Mouse (Mus musculus): Measurements from ENCODE around the gene Galnt2.
A peak's percentile ranks its signal among the peaks of the same experiment; 100 is the strongest.

Galnt2 gene

DNA sequence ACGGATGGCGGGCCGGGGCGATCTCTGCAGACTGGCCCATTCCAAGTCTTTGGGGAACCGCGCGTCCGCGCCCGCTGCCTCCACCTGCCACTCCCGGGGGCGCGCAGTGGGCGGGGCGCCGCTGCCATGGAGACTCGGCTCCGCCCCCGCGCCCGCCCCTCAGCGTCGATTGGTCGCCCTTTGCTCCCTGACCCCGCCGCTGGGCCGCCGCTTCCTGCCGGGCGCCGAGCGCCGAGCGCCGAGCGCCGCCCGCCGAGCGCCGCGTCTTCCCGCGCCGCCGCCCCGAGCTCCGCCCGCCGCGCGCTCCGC is at the start of gene Galnt2:
Gene Galnt2 (plus strand): TSS at position 216 of the 309 bp plus-strand sequence.
- DNase-seq (ENCODE audit: low read depth, low spot score): peak; percentile 55

DNA sequence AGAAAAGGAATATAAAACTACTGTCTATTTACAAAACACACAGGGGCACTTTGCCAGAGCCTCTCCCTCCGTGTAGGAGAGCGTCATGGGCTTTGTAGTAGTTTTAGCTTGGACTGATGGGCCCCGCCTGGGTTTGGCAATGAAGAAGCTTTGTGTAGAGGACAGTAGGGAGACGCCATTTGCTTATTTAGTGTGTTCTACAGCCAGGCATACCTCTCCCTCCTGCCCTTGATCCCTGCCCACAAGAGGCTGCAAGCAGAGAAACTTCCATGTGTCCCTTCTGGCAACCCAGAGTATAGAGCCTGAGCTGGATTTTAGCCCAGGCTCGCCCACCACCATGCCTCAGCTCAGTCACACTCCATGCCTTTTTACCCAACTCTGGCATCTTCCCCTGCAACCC is 49.4 kb upstream of the Galnt2 start:
- DNase-seq (ENCODE audit: low read depth, low spot score): no peak

DNA sequence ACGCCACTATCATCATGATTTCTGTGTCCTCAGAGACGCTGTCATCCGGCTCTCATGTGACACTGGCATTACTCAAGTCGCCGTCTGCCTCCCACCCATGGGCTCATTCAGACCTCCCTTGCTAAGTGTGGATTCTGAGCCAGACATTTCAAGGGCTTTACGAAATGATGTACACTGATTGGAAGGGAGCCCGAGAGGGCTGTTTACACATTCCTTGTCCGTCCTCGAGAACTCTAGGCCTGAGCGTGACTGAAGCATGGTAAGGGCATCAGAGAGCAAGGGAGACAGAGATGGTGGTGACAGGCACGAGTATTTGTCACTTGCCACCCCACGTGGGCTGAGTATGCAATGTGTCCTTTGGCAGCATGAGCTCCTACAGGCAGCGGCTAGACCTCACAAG is 49.0 kb upstream of the Galnt2 start:
- DNase-seq (ENCODE audit: low read depth, low spot score): no peak

DNA sequence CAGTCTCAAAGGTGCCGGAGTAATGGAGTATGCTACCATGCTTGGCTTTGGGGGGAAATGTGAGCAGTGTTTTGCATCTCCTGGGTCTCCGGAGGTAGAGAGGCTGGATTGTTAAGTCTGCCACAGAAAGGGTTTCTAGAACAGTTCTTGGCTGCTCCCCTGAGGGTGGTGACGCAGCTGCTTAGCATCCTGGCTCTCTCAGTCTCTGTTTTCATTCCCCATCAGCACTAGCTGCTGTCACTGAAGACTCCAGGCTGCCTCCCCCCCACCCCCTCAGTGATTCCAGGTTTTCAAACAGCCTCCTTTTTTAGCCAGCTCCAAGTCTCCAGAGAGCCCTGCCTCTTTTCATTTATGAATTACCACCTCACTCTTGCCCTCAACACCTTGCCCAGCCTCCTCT is 47.1 kb upstream of the Galnt2 start:
- no peak for DNase-seq (ENCODE audit: low read depth, low spot score)

DNA sequence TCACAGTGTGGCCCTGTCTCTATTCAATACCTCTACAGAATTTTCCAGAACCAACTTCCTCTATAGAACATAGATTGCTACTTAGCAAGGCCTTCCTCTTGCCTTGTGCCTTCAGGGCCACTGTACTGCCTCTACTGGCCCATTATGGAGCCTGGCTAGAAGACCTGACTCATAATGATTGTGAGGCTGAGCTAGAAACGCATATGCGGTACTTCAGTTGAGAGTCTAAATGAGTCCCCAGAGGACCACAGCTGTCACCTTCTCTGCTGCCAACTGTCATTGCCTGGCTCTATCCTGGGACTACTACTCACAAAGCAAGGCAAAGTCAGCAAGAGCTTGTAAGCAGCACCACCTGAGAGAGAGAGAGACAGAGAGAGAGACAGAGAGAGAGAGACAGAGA is 46.7 kb upstream of the Galnt2 start:
- no peak for DNase-seq (ENCODE audit: low read depth, low spot score)

DNA sequence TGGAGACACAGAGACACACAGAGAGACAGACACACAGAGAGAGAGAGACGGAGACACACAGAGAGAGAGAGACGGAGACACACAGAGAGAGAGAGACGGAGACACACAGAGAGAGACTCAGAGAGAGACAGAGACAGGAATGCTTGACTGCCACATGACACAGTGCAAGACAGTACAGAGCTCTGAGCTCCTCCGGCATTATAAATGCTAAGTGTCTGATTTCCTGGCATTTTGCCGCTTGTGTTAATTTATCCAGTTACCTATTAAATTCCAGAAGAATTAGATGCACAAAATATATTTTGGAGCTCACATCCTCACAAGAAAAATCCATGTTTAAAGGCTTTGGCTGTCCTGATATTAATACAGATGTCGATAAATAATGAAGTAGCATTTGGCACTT is 46.1 kb upstream of the Galnt2 start:
- DNase-seq (ENCODE audit: low read depth, low spot score): no peak

DNA sequence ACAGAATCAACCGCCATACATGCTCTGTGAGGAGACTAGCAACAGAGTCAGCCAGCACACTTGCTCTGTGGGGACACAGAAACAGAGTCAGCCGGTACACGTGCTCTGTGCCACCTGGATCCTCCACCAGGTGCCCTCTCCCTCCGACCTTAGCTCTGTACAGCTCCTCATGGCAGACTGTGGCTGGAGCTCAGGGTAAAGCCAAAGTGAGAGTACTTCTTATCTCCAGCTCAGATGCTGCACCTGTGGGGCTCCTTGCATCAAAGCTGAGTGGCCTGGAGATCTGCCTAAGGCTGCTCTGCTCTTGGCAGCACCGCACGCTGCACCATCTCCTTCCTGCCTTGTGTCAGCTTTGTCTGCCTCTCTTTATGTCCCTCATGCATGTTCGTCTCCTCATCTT is 40.8 kb upstream of the Galnt2 start:
- no peak for DNase-seq (ENCODE audit: low read depth, low spot score)

DNA sequence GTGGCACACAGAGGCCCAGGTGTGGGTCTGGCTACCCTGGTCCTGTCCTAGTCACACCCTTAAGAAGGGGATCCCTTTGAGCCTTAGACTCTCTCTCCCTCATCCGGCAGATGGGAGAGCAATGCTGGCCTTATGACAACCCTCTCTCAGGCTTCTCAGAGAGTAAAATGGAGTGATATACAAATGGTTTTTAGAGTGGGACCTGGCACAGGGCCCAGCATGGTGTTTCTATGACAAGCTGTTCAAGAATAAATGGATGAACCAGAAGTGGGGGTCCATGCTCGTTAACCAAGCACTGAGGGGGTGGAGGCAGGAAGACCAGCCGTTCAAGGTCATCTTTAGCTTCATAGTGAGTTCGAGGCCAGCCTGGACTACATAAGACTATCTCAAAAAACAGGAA is 38.9 kb upstream of the Galnt2 start:
- DNase-seq (ENCODE audit: low read depth, low spot score): no peak

DNA sequence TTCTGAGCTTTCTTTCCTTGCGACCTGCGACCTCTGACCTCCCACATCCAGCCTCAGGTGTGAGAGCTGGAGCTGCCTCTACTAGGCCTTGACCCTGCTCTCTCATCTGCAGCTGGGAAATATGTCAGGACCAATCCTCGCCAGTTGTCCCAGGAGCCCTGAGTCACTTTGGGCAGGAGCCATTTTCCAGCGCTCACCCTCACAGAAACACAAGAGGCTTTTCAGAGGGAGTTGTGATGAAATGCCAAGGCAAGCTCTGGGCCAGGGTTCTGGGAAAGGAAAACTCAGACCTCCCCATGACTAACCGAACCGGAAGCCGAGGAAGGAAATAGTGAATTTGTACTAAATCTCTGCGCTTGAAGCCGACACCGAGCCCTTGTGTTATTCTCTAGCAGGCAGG is 38.2 kb upstream of the Galnt2 start:
- DNase-seq (ENCODE audit: low read depth, low spot score): no peak

DNA sequence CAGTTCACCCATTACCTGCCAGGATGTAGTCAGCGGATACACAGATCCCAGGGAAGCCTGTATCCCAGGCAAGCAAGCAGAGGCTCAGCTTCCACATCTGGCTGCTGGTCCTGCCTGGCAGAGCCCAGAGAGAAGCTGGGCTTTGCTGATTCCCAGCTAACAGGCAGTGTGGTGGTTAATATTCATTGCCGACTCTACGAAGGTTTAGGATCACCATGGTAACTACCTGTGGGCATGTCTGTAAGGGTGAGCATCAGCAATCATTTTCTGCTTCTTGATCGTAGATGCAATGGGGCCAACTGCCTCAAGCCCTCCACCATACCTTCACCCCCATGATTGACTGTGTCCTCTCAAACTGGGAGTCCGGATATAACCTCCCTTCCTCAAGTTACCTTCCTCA is 37.2 kb upstream of the Galnt2 start:
- no peak for DNase-seq (ENCODE audit: low read depth, low spot score)

DNA sequence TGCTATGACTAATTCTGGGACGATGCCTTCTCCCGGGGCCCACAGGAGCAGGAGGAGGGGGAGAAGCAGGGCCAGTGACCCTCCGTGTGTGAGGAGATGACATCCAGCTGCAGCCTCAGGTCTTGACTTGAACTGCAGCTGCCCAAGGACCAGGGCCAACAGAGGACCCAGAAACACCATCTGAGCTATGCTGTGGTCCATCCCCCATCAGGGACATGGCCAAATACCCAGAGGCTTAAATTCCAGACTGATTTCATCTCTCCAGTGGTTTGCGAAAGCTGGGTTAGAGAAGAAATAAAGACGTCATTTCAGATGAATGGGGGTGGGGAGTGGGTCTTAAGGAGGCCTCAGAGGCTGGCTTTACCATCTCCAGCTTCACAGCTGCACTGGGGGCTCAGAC is 35.0 kb upstream of the Galnt2 start:
- no peak for DNase-seq (ENCODE audit: low read depth, low spot score)

DNA sequence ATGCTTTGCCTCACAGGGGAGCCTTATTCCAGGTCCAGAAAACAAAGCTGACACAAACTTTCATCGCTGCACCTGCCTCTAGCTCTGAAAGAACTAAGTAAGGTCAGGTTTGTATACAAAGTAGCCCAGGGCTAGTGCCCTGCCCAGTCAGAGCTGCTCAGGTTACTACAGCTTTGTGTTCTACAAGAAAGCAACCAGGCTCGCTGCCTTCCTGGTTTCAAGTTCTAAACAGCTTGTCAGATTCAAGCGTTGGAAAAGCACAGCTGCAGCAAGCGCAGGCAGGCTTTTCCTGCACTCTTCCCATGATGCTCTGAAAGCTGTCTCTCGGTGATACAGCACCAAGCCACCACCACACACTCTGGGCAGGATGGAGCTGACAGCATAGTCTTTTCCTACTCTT is 34.4 kb upstream of the Galnt2 start:
- no peak for DNase-seq (ENCODE audit: low read depth, low spot score)

DNA sequence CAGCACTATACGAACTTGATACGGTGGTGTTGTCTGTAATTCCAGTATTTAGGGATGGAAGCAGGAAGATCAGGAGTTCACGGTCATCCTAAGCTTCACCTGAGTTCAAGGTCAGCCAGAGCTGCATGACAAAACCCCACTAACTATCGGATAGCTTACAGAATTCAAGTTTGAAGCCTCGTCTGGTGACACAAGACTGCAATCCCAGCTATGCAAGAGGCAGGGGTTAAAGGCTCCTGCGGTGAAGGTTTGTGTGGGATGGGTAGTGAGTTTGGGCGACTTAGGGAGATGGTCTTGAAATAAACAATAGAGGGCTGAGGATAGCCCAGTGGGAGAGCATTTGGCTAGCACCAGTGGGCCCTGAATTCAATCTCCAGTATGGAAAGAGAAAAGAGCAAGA is 33.0 kb upstream of the Galnt2 start:
- no peak for DNase-seq (ENCODE audit: low read depth, low spot score)

DNA sequence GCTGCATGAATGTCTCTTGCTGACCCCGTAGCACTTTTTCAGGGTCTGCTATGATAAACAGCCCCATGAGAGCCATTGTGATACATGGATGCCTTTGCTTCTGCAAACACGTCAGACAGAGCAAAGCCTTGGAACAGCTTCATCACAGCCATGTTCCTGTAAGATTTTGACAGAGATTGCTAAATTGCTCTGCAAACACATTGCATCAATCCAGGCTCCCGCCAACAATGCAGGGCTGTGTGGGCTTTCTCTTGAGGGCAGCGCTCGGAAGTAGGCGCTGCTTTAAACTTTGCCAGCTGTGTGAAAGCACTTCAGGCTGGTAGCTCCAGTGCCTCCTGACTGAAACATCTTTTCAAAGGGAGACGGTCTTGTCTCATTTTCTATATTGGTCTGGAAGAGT is 30.8 kb upstream of the Galnt2 start:
- DNase-seq (ENCODE audit: low read depth, low spot score): no peak

DNA sequence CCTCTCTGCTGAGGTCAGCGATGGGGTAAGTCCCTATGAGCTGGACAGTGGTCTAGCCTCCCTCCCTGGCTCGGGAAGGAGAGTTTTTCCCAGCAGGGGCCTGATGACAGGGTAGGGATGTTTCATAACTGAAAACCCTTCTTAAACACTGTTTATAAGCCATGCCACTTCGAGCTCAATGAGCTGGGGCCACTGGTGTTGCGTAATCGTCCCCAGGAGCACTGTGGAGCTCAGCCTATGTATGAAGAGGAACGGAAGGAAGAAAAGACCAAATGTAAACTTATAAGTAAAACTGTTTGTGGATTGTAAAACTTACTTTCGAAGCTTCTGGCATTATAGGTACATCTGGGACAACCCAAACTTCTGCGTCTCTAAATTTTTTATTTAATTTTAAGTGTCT is 29.5 kb upstream of the Galnt2 start:
- no peak for DNase-seq (ENCODE audit: low read depth, low spot score)

DNA sequence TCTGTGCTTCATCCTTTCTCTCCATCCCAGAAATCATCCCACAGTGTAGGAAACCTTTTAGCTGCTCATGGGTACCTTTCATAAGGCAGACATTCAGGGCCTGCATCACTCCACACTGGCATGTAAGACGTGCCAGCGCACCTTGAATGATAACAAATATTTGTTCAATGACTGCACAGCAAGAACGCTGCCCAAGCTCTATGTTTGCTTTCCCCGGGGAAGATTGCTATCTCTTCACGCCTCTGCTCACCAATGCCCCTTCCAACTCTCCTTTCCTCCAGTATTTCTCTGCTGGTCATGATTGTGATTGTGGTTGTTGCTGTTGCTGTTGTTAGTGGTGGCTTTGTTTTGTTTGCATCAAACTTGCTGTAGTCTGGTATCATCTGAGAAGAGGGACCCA is 28.3 kb upstream of the Galnt2 start:
- no peak for DNase-seq (ENCODE audit: low read depth, low spot score)

DNA sequence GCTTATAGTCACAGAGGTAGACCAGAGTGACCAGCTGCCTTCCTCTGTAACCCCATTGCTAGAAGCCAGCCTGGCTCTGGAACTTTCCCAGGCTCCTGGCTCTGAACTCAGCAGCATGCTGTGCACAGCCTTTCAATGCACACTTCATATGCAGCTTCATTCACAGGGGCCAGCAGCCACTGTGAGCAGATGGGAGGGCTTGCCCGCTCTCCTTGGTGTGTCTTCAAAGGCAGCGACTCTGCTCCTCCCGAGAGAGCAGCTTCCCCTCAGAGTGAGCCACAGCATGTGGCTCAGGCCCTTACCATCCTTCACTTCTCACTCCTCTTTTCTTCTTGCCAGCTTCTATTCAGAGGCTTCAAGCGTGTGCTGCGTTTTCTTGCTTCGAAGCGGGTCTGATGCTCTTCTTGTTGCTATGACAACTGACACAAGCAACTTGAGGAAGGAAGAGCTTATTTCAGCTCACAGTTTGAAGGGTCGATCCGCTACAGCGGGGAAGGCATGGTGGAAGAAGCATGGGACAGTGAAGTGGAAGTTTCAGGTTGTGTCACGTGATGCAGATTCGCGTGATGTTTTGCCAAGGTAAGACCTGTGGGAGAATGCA is 27.1 kb upstream of the Galnt2 start:
- DNase-seq (ENCODE audit: low read depth, low spot score): no peak

DNA sequence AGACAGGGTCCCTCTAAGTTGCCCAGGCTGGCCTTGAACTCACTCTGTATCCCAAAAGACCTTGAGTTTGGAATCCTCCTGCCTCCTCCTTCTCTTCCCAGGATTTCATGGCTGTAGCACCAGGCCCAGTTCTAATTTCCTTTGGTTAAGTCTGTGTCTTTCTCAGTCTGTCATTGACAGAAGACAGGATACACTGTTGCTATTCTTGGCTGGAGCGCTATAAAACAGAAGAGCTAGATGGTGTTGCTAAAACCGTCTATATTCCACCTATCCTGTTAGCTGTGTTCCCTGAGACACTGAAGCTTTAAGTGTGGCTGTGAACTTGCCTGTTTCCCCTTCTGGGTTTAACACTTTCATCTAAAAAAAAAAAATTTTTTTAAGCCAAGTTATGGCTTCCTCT is 19.0 kb upstream of the Galnt2 start:
- no peak for DNase-seq (ENCODE audit: low read depth, low spot score)

DNA sequence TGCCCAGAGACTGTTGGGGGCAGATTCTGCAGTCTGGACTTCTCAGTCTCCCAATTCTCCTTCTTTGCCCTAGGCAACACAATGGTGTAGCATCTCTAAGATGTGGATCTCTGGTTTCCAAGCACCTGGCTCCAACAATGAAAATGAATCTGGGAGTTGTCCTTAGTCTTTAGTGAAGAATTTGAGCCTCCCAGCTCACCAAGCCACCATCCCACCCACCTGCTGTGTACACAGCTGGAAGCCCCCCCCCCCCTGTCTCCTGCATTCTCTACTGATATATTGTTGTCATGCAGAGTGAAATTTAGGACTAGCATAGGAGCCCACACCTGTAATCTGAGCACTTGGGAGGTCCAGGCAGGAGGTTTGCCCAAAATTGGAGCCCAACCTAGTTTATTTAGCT is 14.2 kb upstream of the Galnt2 start:
- no peak for DNase-seq (ENCODE audit: low read depth, low spot score)

DNA sequence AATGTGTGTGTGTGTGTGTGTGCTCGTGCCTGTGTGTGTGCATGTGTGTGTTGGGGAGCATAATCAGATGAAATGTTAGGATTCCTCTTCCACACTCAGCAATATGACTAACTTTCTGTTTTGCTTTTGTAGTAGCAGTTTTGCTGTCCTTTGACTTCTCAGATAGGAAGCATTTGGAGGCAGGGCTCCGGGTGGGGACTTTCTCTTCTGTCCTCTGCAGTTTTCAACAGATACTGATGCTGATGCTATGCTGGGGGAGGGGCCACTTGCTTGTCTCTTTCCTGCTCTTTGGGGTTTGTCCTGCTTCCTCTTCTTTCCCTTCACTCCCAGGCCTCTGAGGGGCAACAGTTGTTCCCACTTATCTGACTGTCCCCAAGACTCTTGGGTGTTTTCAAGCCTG is 1.3 kb upstream of the Galnt2 start:
- no peak for DNase-seq (ENCODE audit: low read depth, low spot score)

DNA sequence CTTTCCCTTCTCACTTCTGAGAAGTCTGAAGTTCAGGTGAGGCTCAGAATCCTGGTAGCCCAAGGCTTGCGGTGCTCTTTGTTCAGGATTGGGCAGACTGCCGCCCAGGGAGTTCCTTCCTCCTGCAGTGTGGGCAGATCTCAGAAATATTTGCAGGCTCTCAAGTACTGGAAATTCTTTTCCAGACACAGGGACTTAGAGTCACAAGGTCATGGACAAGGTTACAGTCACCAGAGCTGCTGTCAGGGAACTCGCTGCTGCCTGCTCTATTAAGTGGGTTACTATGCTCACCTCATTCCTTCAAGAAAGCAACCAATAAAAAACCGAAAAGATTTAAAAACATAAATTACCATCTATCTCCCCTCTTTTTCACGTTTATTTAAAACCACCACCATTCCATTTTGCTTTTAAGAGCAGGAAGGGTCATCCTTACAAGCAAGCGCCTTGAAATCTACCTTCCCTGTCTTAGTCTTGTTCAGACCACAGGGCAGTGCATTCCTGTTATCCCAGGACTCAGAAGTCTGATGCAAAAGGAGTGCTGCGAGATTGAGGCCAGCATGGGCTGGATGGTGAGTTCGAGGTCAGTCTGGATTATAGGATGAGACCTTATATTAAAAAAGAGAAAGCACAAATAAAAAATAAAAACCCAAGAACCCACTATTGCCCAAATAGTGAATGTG is 555 bp upstream of the Galnt2 start:
- DNase-seq (ENCODE audit: low read depth, low spot score): no peak

DNA sequence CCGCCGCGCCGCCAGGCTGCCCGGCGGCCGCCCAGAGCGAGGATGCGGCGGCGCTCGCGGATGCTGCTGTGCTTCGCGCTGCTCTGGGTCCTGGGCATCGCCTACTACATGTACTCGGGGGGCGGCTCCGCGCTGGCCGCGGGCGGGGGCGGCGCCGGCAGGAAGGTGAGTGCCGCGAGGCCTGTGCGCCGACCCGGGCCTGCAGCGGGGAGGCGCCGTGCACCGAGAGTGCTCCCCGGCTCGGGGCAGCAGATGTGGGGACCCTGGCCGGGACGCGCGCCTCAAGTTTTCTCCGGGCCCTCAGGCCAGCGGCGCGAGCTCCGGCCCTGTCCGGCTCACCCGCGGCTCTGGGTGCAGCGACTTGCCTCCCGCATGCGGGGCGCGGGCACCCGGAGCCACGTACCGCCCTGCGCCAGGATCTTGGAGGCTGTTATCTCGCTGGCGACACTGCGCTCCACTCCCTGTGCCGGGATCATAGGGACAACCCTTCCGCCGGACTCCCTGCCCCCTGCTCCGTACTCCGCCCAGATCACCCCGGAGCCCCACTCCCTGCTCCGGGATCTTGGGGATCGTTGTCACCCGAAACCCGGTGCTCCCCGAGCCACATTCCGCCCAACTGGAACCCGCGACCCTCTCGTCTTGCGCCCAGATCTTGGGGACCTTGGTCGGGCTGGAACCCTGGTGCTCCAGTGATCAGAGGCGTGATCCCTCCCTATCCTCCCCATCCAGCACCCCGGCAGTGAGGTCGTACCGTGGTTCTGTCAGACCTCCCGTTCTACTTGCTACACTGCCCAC is 491 bp downstream of the Galnt2 start:
- DNase-seq (ENCODE audit: low read depth, low spot score): peak; percentile 22

DNA sequence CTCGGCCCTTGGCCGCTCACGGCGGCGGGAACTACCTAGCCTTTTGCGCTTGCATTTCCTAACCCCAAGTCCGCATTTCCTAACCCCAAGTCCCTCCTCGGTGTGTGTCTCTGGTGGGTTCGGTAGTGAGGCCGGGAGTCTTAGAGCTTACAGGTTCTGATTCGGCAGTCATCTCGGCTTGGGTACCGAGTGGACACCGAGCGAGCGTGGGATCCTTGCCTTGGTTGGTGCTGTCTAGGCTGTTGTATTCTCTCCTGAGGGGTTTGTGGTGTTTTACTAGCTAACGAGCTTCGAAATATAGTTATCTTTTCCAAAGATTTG is 1.0 kb downstream of the Galnt2 start:
- DNase-seq (ENCODE audit: low read depth, low spot score): no peak

DNA sequence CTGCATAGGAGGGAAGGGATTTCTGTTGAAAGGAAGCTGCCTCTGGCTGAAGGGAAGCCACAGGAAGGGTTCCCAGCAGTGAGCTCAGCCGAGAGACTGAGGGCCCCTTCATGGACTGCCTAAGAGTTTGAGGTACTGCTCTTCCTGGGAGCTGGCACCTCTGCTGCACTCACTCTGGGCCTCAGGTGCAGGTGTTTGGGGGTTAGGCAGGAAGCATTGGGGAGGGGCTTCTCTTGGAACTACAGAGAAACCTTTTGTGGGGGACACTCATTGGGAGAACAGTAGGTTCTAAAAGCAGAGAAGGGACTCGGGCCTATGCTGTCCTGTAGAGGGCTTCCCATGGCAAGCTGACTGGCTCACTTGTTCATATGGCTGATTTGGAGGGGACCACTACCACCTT is 3.3 kb downstream of the Galnt2 start:
- no peak for DNase-seq (ENCODE audit: low read depth, low spot score)

Data from c-Kit-negative CD71-positive TER-119-positive erythroid progenitor cells, embryonic 14.5 days (primary cell).